Mouse (Mus musculus) heart, embryonic 12.5 days (tissue): ENCODE data around the gene Dlst. TPM values are rescaled to one million over a fixed set of nuclear protein-coding genes. Genes with fewer than 3 reads are reported as not detected.

Experiments used
- ATAC-seq: fragments of 200-750 bp; cut with Nextera tagmentation; 2 replicates; pipeline ENCODE4 v1.8.0; 2017; ENCODE audit warnings: moderate TSS enrichment, moderate library complexity; ENCODE audit not compliant: insufficient number of reproducible peaks, low FRiP score
- H3K27ac ChIP-seq: fragments of 300-500 bp; sonication (generic); 2 replicates; pipeline ENCODE4 v1.5.1; 2016; ENCODE audit warnings: mild to moderate bottlenecking, moderate library complexity; ENCODE audit not compliant: poor library complexity, severe bottlenecking
- H3K27me3 ChIP-seq: fragments of 300-500 bp; sonication (generic); replicated peaks from 2 replicates; pipeline ENCODE4 v1.6.1; 2016; ENCODE audit warnings: mild to moderate bottlenecking, moderate library complexity
- H3K36me3 ChIP-seq: fragments of 300-500 bp; sonication (generic); 2 replicates; pipeline ENCODE4 v1.6.1; 2016; ENCODE audit warnings: mild to moderate bottlenecking, moderate library complexity
- H3K4me1 ChIP-seq: fragments of 300-500 bp; sonication (generic); replicated peaks from 2 replicates; pipeline ENCODE4 v1.6.1; 2016; ENCODE audit warnings: mild to moderate bottlenecking
- H3K4me2 ChIP-seq: fragments of 300-500 bp; sonication (generic); 2 replicates; pipeline ENCODE4 v1.6.1; 2016; ENCODE audit warnings: mild to moderate bottlenecking, moderate library complexity
- H3K4me3 ChIP-seq: fragments of 300-500 bp; sonication (generic); 2 replicates; pipeline ENCODE4 v1.5.1; 2016; ENCODE audit warnings: mild to moderate bottlenecking
- H3K9ac ChIP-seq: fragments of 300-500 bp; sonication (generic); 2 replicates; pipeline ENCODE4 v1.6.1; 2016; ENCODE audit warnings: mild to moderate bottlenecking, moderate library complexity
- H3K9me3 ChIP-seq: fragments of 300-500 bp; sonication (generic); replicated peaks from 2 replicates; pipeline ENCODE4 v1.6.1; 2016; ENCODE audit warnings: mild to moderate bottlenecking, moderate library complexity
- WGBS: fragments of 180-500 bp; shearing (Covaris S2); methylation state at CpG from one replicate; pipeline ENCODE4 v1.1.7; 2016; 5-methylcytosine and 5-hydroxymethylcytosine counted together
- polyA plus RNA-seq: library from polyadenylated mRNA; unstranded; fragments of >200 nt; fragmentation: Nextera tagmentation; extraction: Ambion mirVana; gene quantifications from 2 replicates; pipeline ENCODE4 v1.2.1, GENCODE M21; 2016

Gene Dlst
- polyA plus RNA-seq: 197 and 203 TPM in 2 replicates

DNA sequence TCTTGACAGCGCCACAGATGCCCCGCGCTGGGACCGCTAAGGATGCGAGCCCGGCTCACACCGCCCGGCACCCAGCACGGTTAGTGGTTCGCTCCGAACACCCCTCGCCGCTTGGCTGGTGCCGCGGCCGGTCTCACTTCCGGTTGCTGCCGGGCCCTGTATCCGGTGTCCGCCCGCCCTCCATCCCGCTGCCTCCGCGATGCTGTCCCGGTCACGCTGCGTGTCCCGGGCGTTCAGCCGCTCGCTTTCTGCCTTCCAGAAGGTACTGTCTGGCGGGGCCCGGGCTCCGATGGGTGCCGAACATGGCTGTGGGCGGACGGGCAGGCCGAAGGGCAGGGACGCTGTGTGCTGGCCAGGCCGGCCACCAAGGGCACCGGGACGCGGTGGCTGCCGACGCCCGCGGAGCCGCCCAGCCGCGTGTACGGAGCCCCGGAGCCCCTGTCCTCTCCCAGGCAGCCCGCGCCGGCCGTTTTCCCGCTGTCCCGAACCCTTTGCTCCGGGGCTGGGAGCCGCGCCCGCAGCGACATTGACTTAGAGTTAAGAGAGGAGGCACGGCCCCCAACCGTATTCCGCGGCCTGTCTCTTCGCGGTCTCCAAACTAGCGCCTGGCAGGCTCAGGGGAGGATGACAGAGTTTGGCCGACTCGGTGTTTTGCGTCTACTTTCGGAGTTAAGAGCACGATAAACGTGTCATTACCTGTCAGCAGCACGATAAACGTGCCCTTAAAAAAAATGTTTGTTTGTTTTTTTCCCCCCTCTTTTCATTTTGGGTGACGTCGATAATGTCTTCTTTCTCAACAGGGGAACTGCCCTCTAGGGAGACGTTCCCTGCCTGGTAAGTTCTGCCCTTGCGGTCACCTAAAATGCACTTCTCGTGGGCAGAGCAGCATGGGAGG is at the start of gene Dlst, which contains the start of gene Prox2:
TSS of gene Dlst (plus strand) at position 136 of the 895 bp plus-strand sequence.
TSS of gene Prox2 (minus strand) at position 62 of the 895 bp plus-strand sequence.
- Histone ChIP-seq H3K36me3 (peaks cover 14% of the 10 kb centered on the region), H3K4me3 (peak within 1 kb of the TSS; percentile 78), H3K27ac (peak within 1 kb of the TSS; percentile 82), H3K9ac (peak within 1 kb of the TSS; percentile 92), H3K27me3 (no peaks in the 10 kb centered on the region), H3K4me1 (peaks cover 48% of the 10 kb centered on the region), H3K9me3 (no peaks in the 10 kb centered on the region), H3K4me2 (peak within 1 kb of the TSS; percentile 90)
- ATAC-seq: peak; percentile 93
- WGBS: under 1% methylated on average over 83 of the region's 83 CpGs

DNA sequence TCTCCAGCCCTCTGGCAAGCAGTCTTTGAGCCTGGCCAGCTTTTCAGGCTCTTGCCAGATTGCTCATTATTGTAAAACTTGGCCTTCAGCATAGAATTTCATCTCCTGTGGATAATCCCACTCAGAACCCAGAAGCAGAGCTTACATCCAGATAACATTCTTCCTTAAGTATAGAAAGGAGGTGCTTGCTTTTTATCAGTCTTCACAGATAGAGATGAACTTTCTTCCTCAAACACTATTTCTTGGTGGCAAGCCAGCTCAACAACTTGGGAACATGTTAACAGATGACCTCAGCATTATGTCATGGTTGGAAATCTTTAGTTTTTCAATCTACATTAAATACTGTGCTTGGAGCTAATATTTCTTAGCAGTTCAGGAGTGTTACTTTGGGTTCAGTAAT is 39.6 kb upstream of the Dlst start:
- H3K9ac ChIP-seq: no peak overlapping the region
- H3K36me3 ChIP-seq: peaks cover 50% of the 10 kb centered on the region
- H3K4me3 ChIP-seq: no peak overlapping the region
- ATAC-seq: no peak
- no peak overlapping the region for H3K27ac ChIP-seq
- no peaks in the 10 kb centered on the region for H3K4me1 ChIP-seq
- H3K9me3 ChIP-seq: no peaks in the 10 kb centered on the region
- no peaks in the 10 kb centered on the region for H3K27me3 ChIP-seq
- H3K4me2 ChIP-seq: no peak overlapping the region

- no peaks in the 10 kb centered on the region for H3K27me3 ChIP-seq
- H3K9ac ChIP-seq: no peak overlapping the region
- no peak for ATAC-seq
- WGBS: 89% methylated on average over 3 of the region's 3 CpGs
- H3K4me3 ChIP-seq: no peak overlapping the region
- peaks cover 21% of the 10 kb centered on the region for H3K36me3 ChIP-seq
- H3K9me3 ChIP-seq: no peaks in the 10 kb centered on the region
- H3K27ac ChIP-seq: no peak overlapping the region
- H3K4me1 ChIP-seq: no peaks in the 10 kb centered on the region
- H3K4me2 ChIP-seq: no peak overlapping the region
Observed at GRCm38 (mm10) chr12:85077100-85077499, 33.5 kb upstream of the Dlst start.

DNA sequence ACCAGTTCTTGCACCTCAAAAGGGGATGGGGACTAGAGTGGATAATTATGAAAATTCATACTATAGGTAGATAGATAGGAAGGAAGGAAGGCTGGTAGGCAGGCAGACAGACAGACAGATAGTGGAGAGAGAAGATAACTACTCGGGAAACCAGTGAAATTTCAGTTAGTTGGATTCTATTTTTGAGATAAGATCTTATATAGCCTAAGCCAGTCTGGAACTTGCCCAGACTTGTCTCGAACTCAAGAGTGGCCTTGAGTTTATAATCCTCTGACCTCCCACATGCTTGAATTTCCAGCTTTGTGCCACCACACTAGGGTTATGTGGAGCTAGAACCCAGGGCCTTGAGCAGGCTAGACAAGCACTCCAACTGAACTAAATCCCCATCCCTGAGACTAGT is 26.4 kb upstream of the Dlst start:
- Histone ChIP-seq H3K27ac (no peak overlapping the region), H3K4me1 (no peaks in the 10 kb centered on the region), H3K27me3 (no peaks in the 10 kb centered on the region), H3K9me3 (0 out of 2 replicates have a peak, but pooled peaks cover 2% of the 10 kb centered on the region), H3K4me3 (no peak overlapping the region), H3K4me2 (no peak overlapping the region), H3K36me3 (peaks cover 30% of the 10 kb centered on the region), H3K9ac (no peak overlapping the region)
- 70% methylated on average over 2 of the region's 2 CpGs for WGBS
- ATAC-seq: no peak

DNA sequence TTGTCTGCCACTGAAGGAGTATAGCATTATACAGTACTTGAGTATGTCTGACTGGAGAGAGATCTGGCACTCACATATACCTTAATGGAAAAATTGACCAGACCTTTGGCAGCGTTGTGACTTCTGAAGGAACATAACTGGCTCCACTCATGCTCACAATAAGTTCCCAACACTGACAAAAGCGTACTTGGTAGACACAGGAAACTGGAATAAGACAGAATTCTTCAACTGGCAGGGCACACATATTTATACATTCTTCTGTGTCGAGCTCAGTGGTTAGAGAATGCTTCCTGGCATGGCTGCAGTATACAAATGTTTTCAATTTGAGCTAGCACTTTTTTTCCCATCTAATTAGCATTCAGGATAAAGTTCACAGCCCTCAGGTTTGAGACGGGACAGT is 25.7 kb upstream of the Dlst start:
- 0 out of 2 replicates have a peak, but pooled peaks cover 2% of the 10 kb centered on the region for H3K9me3 ChIP-seq
- ATAC-seq: no peak
- no peak overlapping the region for H3K4me2 ChIP-seq
- H3K4me3 ChIP-seq: no peak overlapping the region
- no peak overlapping the region for H3K27ac ChIP-seq
- no peak overlapping the region for H3K9ac ChIP-seq
- H3K4me1 ChIP-seq: no peaks in the 10 kb centered on the region
- H3K27me3 ChIP-seq: no peaks in the 10 kb centered on the region
- peaks cover 35% of the 10 kb centered on the region for H3K36me3 ChIP-seq
- WGBS: 73% methylated on average over 4 of the region's 4 CpGs

- H3K4me1 ChIP-seq: no peaks in the 10 kb centered on the region
- H3K9ac ChIP-seq: no peak overlapping the region
- H3K36me3 ChIP-seq: peaks cover 35% of the 10 kb centered on the region
- H3K9me3 ChIP-seq: 0 out of 2 replicates have a peak, but pooled peaks cover 2% of the 10 kb centered on the region
- H3K27me3 ChIP-seq: no peaks in the 10 kb centered on the region
- no peak overlapping the region for H3K27ac ChIP-seq
- 89% methylated on average over 12 of the region's 12 CpGs for WGBS
- ATAC-seq: no peak
- H3K4me3 ChIP-seq: no peak overlapping the region
- no peak overlapping the region for H3K4me2 ChIP-seq
Observed at GRCm38 (mm10) chr12:85087845-85088244, 22.8 kb upstream of the Dlst start.

- Histone ChIP-seq H3K36me3 (peaks cover 35% of the 10 kb centered on the region), H3K9me3 (0 out of 2 replicates have a peak, but pooled peaks cover 2% of the 10 kb centered on the region), H3K27me3 (no peaks in the 10 kb centered on the region), H3K9ac (no peak overlapping the region), H3K4me2 (no peak overlapping the region), H3K4me3 (no peak overlapping the region), H3K4me1 (peaks cover 8% of the 10 kb centered on the region), H3K27ac (no peak overlapping the region)
- WGBS: 56% methylated on average over 3 of the region's 3 CpGs
- ATAC-seq: no peak
Observed at GRCm38 (mm10) chr12:85091190-85091589, 19.4 kb upstream of the Dlst start.

DNA sequence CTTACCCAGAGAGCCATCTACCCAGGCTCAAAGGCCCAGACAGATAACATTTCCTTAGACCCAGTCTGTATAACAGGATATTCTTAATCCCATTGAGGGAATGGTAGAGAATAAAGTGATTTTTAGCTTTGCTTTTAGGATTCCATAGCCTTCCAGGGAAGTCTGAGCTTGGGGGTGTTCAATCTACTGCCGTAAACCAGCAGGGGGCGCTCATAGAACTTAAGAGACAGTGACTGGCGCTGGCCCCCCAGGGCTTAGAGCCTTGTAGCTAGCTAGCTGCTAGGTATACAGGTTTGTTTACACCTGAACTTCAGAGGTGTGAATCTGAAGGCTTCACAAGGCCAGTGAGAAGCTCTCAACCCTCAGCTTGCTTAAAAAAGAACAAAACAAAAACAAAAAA is 18.4 kb upstream of the Dlst start:
- peaks cover 26% of the 10 kb centered on the region for H3K36me3 ChIP-seq
- ATAC-seq: no peak
- 6% methylated on average over 3 of the region's 3 CpGs for WGBS
- H3K9ac ChIP-seq: no peak overlapping the region
- H3K4me2 ChIP-seq: no peak overlapping the region
- H3K9me3 ChIP-seq: 0 out of 2 replicates have a peak, but pooled peaks cover 2% of the 10 kb centered on the region
- peaks cover 8% of the 10 kb centered on the region for H3K4me1 ChIP-seq
- H3K27me3 ChIP-seq: no peaks in the 10 kb centered on the region
- H3K27ac ChIP-seq: no peak overlapping the region
- no peak overlapping the region for H3K4me3 ChIP-seq

GRCm38 (mm10) chr12:85094010-85094409 is 16.6 kb upstream of the Dlst start:
- 27% methylated on average over 14 of the region's 14 CpGs for WGBS
- ATAC-seq: peak; percentile 71; the same call in 1 of the 2 replicates

DNA sequence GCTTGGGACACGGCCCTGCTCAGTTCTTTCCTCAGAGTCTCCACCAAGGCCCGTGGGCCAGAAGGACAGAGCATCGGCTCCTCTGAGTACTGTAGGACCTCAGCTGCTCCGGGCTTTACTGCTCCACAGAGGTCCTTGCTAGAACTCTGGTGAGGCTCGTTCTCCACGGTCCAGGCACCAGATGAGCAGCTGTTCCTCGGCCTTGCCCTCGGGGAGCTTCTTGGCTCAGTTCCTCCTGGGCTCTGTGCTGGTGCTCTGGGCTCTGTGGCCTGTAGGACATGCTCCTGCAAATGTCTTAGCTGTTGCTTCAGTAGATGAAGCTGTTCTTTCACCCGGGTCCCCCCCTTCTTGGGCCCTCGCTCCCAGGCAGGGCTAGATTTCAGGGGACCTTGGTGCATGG is 15.9 kb upstream of the Dlst start:
- H3K9ac ChIP-seq: no peak overlapping the region
- 0 out of 2 replicates have a peak, but pooled peaks cover under 1% of the 10 kb centered on the region for H3K36me3 ChIP-seq
- 79% methylated on average over 10 of the region's 10 CpGs for WGBS
- H3K4me2 ChIP-seq: no peak overlapping the region
- H3K27ac ChIP-seq: no peak overlapping the region
- no peak overlapping the region for H3K4me3 ChIP-seq
- H3K9me3 ChIP-seq: no peaks in the 10 kb centered on the region
- H3K4me1 ChIP-seq: peaks cover 8% of the 10 kb centered on the region
- no peaks in the 10 kb centered on the region for H3K27me3 ChIP-seq
- ATAC-seq: no peak

More at GRCm38 (mm10) chr12:85094010-85094409, 16.6 kb upstream of the Dlst start:
- H3K4me1 ChIP-seq: peaks cover 8% of the 10 kb centered on the region
- no peak overlapping the region for H3K9ac ChIP-seq
- 0 out of 2 replicates have a peak, but pooled peaks cover 1% of the 10 kb centered on the region for H3K9me3 ChIP-seq
- no peak overlapping the region for H3K27ac ChIP-seq
- H3K27me3 ChIP-seq: no peaks in the 10 kb centered on the region
- no peak overlapping the region for H3K4me3 ChIP-seq
- H3K4me2 ChIP-seq: no peak overlapping the region
- peaks cover 8% of the 10 kb centered on the region for H3K36me3 ChIP-seq

DNA sequence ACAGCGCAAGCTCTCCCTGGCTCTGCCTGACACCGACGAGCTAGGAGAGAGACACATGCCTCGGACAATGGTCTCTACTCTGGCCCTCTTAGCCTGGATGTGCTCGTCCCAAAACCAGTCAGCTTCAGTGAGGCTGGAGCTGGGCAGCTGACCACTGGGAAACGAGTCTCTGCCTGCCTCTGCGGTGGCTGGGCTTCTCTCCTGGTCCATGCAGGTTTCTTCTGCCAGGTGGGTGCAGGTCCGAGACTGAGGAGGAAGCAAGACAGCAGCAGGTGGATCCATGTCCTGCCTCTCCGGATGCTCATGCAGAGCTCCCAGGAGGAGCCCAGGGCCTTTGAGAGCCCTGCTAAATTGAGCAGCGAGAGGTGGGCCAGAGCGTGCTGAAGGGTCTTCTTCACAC is 15.5 kb upstream of the Dlst start:
- no peak for ATAC-seq
- Histone ChIP-seq H3K4me2 (no peak overlapping the region), H3K4me1 (peaks cover 8% of the 10 kb centered on the region), H3K27me3 (no peaks in the 10 kb centered on the region), H3K36me3 (no peaks in the 10 kb centered on the region), H3K9ac (no peak overlapping the region), H3K4me3 (no peak overlapping the region), H3K9me3 (no peaks in the 10 kb centered on the region), H3K27ac (no peak overlapping the region)
- 82% methylated on average over 11 of the region's 11 CpGs for WGBS
